Mouse (Mus musculus): ENCODE measurements around the gene Sema4a.
A peak's percentile ranks its signal among the peaks of the same experiment; 100 is the strongest.

Sema4a gene

GRCm38 (mm10) chr3:88395288-88395687, 65.7 kb downstream of the Sema4a start:
- DNase-seq (ENCODE audit: low spot score in 2 of 2), result peak in 1 of 2 experiments; percentile 60

GRCm38 (mm10) chr3:88393776-88394375, 67.1 kb downstream of the Sema4a start:
- no peak for DNase-seq (ENCODE audit: low spot score in 2 of 2)
